Mouse (Mus musculus) C2C12 (cell line): ENCODE data around the gene Spdye4b.

Source experiments
- CTCF ChIP-seq: IDR thresholded peaks from one replicate; pipeline ENCODE4 v1.5.1; 2011; ENCODE audit not compliant: control insufficient read depth, insufficient read depth, insufficient read length
- USF1 ChIP-seq: IDR thresholded peaks from one replicate; pipeline ENCODE4 v1.6.1; 2011; ENCODE audit warnings: low read depth, mild to moderate bottlenecking, control low read depth, moderate library complexity

GRCm38 (mm10) chr5:143253186-143253880, 72.5 kb downstream of the Spdye4b start:
- TF ChIP-seq USF1 (no peak), CTCF (no peak)
